Mouse (Mus musculus) heart, postnatal 0 days (tissue): Measurements from ENCODE around the gene Ephb1.

ENCODE experiments used
- CTCF ChIP-seq: IDR thresholded peaks from 2 replicates; pipeline ENCODE4 v1.5.1; 2016; ENCODE audit warnings: antibody characterized with exemption, control low read depth, low read depth
- EP300 ChIP-seq: IDR thresholded peaks from 2 replicates; pipeline ENCODE4 v1.6.1; 2016; ENCODE audit warnings: antibody characterized with exemption, low read depth

DNA sequence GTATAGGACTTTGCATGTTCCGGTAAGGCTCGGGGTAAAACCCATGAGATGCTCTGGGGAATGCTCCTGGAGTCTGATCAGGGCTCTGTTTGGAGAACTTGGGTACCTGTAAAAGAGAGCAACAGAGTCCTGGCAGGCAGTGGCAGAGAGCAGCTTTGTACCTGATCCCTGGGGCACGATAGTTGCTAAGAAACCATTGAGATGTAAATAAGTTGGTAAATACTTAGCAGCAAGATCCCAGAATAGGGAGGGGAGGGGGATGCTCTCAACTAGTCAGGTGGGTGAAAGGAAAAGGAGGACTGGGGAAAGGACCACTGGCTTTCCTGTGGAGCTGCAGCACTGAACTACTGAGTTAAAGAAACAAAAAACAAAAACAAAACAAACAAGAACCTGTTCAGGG lies 12.5 kb downstream of the Ephb1 start:
- TF ChIP-seq CTCF (no peak), EP300 (no peak)
